Mouse (Mus musculus) adrenal gland, adult (tissue): Measurements from ENCODE around the gene Prl8a2.

Experiments used
- DNase-seq, 2 experiments: peaks; one replicate each; pipeline ENCODE4 v3.0.0; 2022 to 2023; ENCODE audit warnings: low spot score in 1 of 2; ENCODE audit not compliant: inconsistent age in 2 of 2

Prl8a2 gene

GRCm38 (mm10) chr13:27345373-27345772 lies at the start of gene Prl8a2:
Prl8a2 (plus strand) TSS chr13:27345673.
- no peak for DNase-seq

GRCm38 (mm10) chr13:27312334-27313225 lies 32.9 kb upstream of the Prl8a2 start, which contains the start of gene Prl6a1:
Prl6a1 (plus strand) TSS chr13:27312627.
- no peak for DNase-seq

GRCm38 (mm10) chr13:27334989-27335388 lies 10.5 kb upstream of the Prl8a2 start:
- no peak for DNase-seq

- no peak for DNase-seq
Observed at GRCm38 (mm10) chr13:27342733-27343275, 2.7 kb upstream of the Prl8a2 start.

GRCm38 (mm10) chr13:27390746-27391145 lies 45.3 kb downstream of the Prl8a2 start, which contains the start of gene Prl2b1:
Prl2b1 (minus strand) TSS chr13:27390846.
- DNase-seq: no peak

- DNase-seq: no peak
Observed at GRCm38 (mm10) chr13:27399061-27399724, 53.7 kb downstream of the Prl8a2 start.
